Mouse (Mus musculus) limb, embryonic 14.5 days (tissue): ENCODE results near the gene Slc2a4. TPM values are rescaled to one million over a fixed set of nuclear protein-coding genes. Genes with fewer than 3 reads are reported as not detected.

Source experiments
- ATAC-seq: fragments of 200-750 bp; cut with Nextera tagmentation; 2 replicates; pipeline ENCODE4 v1.8.0; 2017; ENCODE audit warnings: low read depth, moderate number of reproducible peaks, moderate TSS enrichment; ENCODE audit not compliant: low FRiP score
- DNase-seq: peaks from one replicate; pipeline ENCODE4 v3.0.0-alpha.2; 2015; ENCODE audit warnings: low spot score
- H3K27ac ChIP-seq: fragments of 300-500 bp; sonication (generic); replicated peaks from 2 replicates; pipeline ENCODE4 v1.5.1; 2014; ENCODE audit warnings: low read depth, mild to moderate bottlenecking, low read length, moderate library complexity, mixed read lengths
- H3K27me3 ChIP-seq: fragments of 300-500 bp; sonication (generic); 2 replicates; pipeline ENCODE4 v1.6.1; 2014; ENCODE audit warnings: low read length, mixed read lengths; ENCODE audit not compliant: control insufficient read depth, insufficient read depth
- H3K36me3 ChIP-seq: fragments of 300-500 bp; sonication (generic); 2 replicates; pipeline ENCODE4 v1.6.1; 2014; ENCODE audit warnings: mild to moderate bottlenecking, low read length, moderate library complexity, mixed read lengths; ENCODE audit not compliant: control insufficient read depth, insufficient read depth
- H3K4me1 ChIP-seq: fragments of 300-500 bp; sonication (generic); 2 replicates; pipeline ENCODE4 v1.6.1; 2014; ENCODE audit warnings: antibody characterized with exemption, low read length, mixed read lengths; ENCODE audit not compliant: control insufficient read depth, insufficient read depth
- H3K4me2 ChIP-seq: fragments of 300-500 bp; sonication (generic); replicated peaks from 2 replicates; pipeline ENCODE4 v1.6.1; 2014; ENCODE audit warnings: low read depth, mild to moderate bottlenecking, low read length, moderate library complexity; ENCODE audit not compliant: severe bottlenecking
- H3K4me3 ChIP-seq: fragments of 300-500 bp; sonication (generic); replicated peaks from 2 replicates; pipeline ENCODE4 v1.5.1; 2014; ENCODE audit warnings: low read length
- H3K9ac ChIP-seq: fragments of 300-500 bp; sonication (generic); 2 replicates; pipeline ENCODE4 v1.6.1; 2014; ENCODE audit warnings: mild to moderate bottlenecking, low read depth, low read length, moderate library complexity; ENCODE audit not compliant: severe bottlenecking
- H3K9me3 ChIP-seq: fragments of 300-500 bp; sonication (generic); 2 replicates; pipeline ENCODE4 v1.6.1; 2016; ENCODE audit warnings: low read length; ENCODE audit not compliant: control insufficient read depth
- POLR2A ChIP-seq: fragments of 200-500 bp; IDR thresholded peaks from 2 replicates; pipeline ENCODE4 v1.8.0; 2012; ENCODE audit warnings: inconsistent platforms, mild to moderate bottlenecking, moderate library complexity, borderline replicate concordance; ENCODE audit not compliant: insufficient read depth, insufficient read length; ENCODE audit errors: extremely low read depth
- WGBS: fragments of 180-500 bp; shearing (Covaris S2); extraction: QIAGEN DNeasy Blood & Tissue Kit; methylation state at CpG from one replicate; pipeline ENCODE4 v1.1.7; 2014; 5-methylcytosine and 5-hydroxymethylcytosine counted together
- polyA plus RNA-seq, 2 experiments: library from polyadenylated mRNA; depleted of rRNA in 1 of 2; stranded (reverse) in 1 of 2; unstranded in 1 of 2; fragments of >200 nt; fragmentation: Nextera tagmentation in 1 of 2; extraction: Ambion mirVana in 1 of 2; gene quantifications; 2 replicates each; pipeline versions ENCODE4 v1.2.1 to v1.2.3; 2012 to 2014

Slc2a4 gene
- polyA plus RNA-seq, 2 experiments = 19.3 to 31.0 TPM

- peak overlapping the region; percentile 83 for H3K9ac ChIP-seq
- no peaks in the 10 kb centered on the region for H3K27me3 ChIP-seq
- DNase-seq = no peak
- ATAC-seq = 0 out of 2 replicates have a peak, but pooled peaks have one; percentile 2
- no peak for TF ChIP-seq POLR2A
- 2% methylated on average over 17 of the region's 17 CpGs for WGBS
- H3K4me1 ChIP-seq = peaks cover 19% of the 10 kb centered on the region
- H3K4me3 ChIP-seq = peak overlapping the region; percentile 83
- H3K4me2 ChIP-seq = peak overlapping the region; percentile 90
- peak overlapping the region; percentile 83 for H3K27ac ChIP-seq
- no peaks in the 10 kb centered on the region for H3K9me3 ChIP-seq
- peaks cover 85% of the 10 kb centered on the region for H3K36me3 ChIP-seq
Observed at GRCm38 (mm10) chr11:69914372-69914764, 33.6 kb downstream of the Slc2a4 start.

GRCm38 (mm10) chr11:69913554-69914371 is 34.2 kb downstream of the Slc2a4 start, which contains the start of gene Gps2:
Gene Gps2, plus strand, starts transcription at chr11:69913888.
- Histone ChIP-seq H3K4me1 (peaks cover 13% of the 10 kb centered on the region), H3K4me2 (peak within 1 kb of the TSS; percentile 90), H3K27me3 (no peaks in the 10 kb centered on the region), H3K9ac (peak within 1 kb of the TSS; percentile 83), H3K4me3 (peak within 1 kb of the TSS; percentile 83), H3K9me3 (no peaks in the 10 kb centered on the region), H3K36me3 (peaks cover 88% of the 10 kb centered on the region), H3K27ac (peak within 1 kb of the TSS; percentile 83)
- DNase-seq = peak; percentile 91
- peak; percentile 91 for ATAC-seq
- TF ChIP-seq POLR2A = 0 out of 2 replicates have a peak, but pooled peaks have one; percentile 67
- 2% methylated on average over 51 of the region's 61 CpGs for WGBS

DNA sequence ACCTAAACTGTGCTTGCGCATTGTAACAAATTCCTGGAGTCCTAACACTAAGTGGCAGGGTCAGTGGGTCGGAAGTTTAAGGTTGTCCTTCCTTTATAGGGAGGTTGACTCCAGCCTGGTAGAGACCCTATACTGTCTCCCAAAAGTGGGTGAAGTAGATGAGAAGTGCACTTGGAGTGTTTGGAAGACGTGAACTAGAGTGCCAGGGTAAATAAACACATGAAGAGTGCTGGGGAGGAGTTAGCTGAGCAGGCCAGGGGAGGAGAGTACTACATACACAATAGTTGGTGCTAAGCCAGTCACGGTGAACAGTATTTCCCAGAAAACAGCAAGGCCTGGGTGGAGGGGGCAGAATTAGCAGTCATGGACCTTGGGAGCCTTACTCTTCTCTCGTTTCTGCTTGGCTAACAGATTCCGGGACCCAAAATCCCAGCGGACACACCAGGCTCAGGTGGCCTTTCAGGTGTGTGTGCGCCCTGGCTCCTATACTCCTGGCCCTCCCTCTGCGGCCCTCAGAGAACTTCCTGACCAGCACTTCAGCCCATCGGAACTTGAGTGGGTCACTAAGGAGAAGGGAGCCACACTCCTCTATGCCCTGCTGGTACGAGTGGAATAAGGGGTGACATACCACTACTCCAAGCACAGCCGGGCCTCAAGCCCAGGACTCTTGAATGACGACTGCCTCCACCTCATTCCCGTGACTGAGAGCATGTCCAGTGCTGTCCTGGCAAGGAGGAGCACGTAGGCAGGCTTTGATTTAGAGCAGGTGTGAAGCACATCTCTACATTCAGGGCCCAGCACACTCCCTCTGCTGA is 35.1 kb downstream of the Slc2a4 start:
- Histone ChIP-seq H3K36me3 (peaks cover 88% of the 10 kb centered on the region), H3K9me3 (no peaks in the 10 kb centered on the region), H3K4me1 (peaks cover 13% of the 10 kb centered on the region), H3K9ac (peak overlapping the region; percentile 83; the same call in 1 of the 2 replicates), H3K4me2 (peak overlapping the region; percentile 90), H3K27ac (no peak overlapping the region), H3K4me3 (peak overlapping the region; percentile 83), H3K27me3 (no peaks in the 10 kb centered on the region)
- no peak for ATAC-seq
- no peak for TF ChIP-seq POLR2A
- 76% methylated on average over 15 of the region's 15 CpGs for WGBS
- no peak for DNase-seq

GRCm38 (mm10) chr11:69911701-69912100 is 36.3 kb downstream of the Slc2a4 start:
- Histone ChIP-seq H3K4me1 (peaks cover 13% of the 10 kb centered on the region), H3K4me2 (no peak overlapping the region), H3K27me3 (no peaks in the 10 kb centered on the region), H3K4me3 (no peak overlapping the region), H3K9me3 (no peaks in the 10 kb centered on the region), H3K36me3 (peaks cover 88% of the 10 kb centered on the region), H3K27ac (no peak overlapping the region), H3K9ac (no peak overlapping the region)
- ATAC-seq = no peak
- WGBS = 97% methylated on average over 6 of the region's 6 CpGs
- TF ChIP-seq POLR2A = no peak
- no peak for DNase-seq
